Mouse (Mus musculus) NIH3T3 (cell line): Measurements from ENCODE around the gene Tm6sf1.

ENCODE experiments used
- DNase-seq: peaks from one replicate; pipeline ENCODE4 v3.0.0-alpha.2; 2012; ENCODE audit warnings: low read depth

Tm6sf1 gene

DNA sequence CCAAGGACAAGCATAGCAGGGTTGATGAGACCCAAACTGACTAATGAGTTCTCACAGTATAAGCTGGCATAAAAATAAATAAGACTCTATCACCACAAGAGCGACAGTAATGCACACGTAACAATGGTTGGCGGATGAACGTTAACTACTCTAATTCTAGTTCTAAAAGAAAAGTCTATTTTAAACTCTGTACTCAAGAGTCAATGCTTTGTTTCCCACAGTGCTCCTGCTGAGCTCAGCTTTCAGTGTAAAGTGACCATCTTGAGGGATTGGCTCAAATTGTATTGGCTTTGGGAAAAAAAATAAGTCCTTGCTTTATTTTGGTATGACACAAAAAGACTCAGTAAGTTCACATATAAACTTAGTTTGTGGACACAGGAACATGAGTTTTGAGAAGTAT, 26.3 kb downstream of the Tm6sf1 start:
- no peak for DNase-seq

- DNase-seq: no peak
Observed at GRCm38 (mm10) chr7:81899361-81899760, 40.6 kb downstream of the Tm6sf1 start.

GRCm38 (mm10) chr7:81904094-81904493, 45.3 kb downstream of the Tm6sf1 start:
- DNase-seq: no peak

DNA sequence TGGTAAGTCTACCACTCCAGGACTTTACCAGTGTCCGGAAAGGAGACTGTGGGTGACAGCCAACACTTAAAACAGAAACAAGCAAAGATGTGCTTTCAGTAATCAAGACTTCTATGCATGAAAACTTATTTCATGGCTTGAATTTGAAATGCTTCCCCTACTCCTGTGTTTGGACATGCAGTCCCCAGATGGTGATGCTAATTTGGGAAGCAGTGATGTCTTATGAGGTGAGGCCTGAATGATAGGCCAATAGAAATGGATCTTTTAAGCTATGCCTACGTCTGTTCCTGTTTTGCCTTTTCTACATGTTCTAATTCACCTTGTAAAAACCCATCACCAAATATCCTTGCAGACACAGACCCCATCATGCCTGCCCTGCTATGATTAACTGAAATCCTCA, 46.1 kb downstream of the Tm6sf1 start:
- DNase-seq: no peak

GRCm38 (mm10) chr7:81918316-81918715, 59.5 kb downstream of the Tm6sf1 start:
- peak; percentile 43 for DNase-seq

DNA sequence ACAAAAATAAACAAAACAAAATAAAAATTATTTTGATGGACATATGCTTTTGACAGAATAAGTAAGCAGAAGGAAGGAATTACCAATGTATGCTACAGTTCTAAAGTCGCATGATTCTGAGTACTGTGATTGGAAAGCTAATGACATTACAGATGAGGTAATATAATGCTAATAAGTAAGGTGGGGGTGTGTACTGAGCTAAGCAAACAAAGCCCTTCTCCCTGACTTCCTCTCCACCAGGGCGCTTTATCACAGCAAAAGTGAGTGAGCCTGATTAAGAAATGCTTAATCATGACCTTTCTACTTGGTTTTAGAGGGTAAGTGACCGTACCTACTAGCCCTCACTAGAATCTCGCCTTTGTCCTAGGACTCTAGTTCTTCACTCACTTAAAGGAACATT, 61.5 kb downstream of the Tm6sf1 start:
- no peak for DNase-seq

DNA sequence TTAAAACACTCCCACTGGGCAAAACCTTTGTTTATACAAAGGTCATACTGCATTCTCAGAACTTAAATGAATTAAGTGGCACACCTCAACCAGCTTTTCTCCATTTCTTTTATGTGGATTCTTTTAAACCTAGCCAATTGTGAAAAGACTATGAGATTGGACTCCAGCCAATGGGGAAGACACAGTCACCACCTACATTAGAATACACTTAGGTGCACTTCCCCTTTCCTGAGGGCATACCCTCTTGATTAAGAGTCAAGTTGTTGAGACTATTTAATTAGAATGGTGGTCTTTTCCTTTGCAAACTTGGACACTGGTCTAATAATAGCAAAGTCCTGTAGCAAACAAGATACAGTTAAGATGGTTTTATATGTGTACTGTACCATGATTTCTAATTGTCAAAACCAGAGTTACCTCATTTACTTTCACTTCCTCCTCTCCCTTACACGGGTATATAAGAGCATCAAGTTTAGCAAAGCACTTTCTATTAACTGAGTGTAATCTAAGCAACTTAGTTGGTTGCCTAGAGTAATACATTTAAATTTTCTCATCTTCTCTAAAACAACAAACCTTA, 62.7 kb downstream of the Tm6sf1 start:
- DNase-seq: no peak

DNA sequence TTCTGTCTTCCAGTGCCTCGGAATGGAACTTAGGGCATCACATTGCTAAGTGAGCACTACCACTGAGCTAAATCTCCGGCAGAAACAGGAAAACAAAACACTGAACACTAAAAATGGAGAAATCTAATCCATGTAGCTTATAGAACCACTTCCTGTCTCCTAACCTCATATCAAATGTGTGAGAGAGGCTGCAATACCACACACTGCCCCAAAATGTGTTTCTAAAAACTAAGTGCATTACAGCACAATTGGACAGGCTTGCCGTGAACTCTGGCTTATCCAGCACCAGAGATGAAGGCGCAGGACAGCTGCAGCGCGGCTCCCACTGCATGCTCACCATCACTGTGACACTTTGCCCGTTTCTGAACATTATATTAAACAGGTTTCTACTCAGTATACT, 70.2 kb downstream of the Tm6sf1 start:
- DNase-seq: no peak

DNA sequence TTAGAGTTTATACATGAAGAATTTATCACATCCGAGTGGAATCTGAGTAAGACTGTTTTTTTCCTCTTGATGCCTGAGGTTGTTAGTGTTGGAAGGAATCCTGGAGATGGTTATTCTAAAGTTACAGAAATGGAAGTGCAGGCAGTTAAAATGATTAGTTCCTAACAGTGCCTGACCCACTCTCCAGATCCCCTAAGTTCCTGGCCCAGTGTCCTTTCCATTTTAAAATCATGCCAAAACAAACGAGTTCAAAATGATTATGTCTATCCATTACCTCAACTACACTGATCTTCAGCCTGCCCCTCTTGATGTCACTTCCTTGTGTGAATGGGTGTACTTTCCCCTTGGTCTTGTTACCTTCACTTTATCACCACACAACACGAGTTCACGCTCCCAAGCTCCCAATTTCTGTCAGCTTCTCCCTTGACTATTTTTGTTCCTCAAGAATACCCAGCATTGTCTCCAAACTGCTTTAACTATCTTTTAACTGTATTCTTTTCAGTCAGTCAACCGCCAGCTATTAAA, 73.8 kb downstream of the Tm6sf1 start:
- peak; percentile 60 for DNase-seq

DNA sequence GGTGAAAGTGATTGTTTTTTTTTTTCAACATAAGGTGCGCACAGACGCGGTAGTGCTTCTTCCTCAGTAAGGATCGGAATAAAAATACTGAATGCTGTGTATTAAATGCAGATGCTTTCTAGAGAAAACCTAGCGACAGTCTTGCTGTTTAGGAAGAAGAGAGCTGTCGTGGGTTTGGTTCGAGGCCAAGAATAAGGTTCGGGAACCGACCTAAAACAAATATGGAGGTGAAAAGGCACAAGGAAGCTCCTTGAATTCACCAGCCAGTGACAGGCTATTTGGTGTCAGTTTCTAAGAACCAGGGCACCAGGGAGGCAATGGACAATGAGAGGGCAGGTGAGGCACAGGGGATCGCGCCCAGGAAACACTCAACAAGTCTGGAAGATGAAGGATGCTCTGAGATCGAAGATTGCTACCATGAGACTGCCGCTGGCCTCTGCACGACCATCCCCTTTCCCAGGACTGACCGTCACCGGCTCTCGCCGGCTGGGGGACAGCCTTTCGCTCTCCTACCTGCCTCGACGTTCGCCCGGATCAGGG, 74.3 kb downstream of the Tm6sf1 start:
- peak; percentile 41 for DNase-seq

DNA sequence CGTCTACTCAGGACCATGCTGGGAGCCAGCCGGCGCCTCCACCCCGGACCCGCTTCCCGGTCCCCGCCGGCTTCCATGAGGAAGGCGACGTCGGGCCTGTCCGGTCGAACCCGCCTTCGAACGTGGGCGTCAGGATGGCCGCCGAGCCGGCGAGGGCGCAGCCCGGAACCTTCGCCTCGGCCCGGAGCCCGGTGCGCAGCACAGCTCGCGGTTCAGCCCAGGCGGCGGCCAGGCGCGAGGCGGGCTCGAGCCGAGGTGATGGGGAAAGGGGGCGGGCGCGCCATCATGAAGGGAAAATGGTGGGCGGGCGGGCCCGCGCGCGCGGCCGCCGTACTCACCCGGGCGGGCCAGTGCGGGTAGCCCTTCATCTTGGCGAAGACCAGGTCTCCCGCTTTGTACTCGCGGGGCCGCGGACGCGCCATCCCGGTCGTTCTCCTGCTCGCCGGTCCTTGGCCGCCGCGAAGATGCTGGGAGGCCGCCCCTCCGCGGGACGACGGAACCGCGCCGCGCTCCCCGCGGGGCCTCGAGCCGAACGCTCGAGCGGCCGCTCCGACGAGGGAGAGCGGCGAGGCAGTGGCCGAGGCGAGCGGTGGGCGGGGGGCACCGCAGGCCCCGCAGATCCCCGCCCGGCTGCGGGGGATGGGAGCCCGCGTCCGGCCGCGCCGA, 74.9 kb downstream of the Tm6sf1 start:
- DNase-seq: peak; percentile 90
